Mouse (Mus musculus): ENCODE results near the gene Tigd3. TPM values are rescaled to one million over a fixed set of nuclear protein-coding genes. Genes with fewer than 3 reads are reported as not detected.
A peak's percentile ranks its signal among the peaks of the same experiment; 100 is the strongest.

Gene Tigd3
- polyA plus RNA-seq, 1 experiment from 2014 or later: 1.7 TPM

GRCm38 (mm10) chr19:5841999-5842784, 51.8 kb downstream of the Tigd3 start:
- DNase-seq: no peak
- H3K4me2 ChIP-seq (ENCODE audit: low read depth, low read length): peak overlapping the region; percentile 84
- H3K27me3 ChIP-seq (ENCODE audit: insufficient read depth, low read length): no peaks in the 10 kb centered on the region
- no peaks in the 10 kb centered on the region for H3K9me3 ChIP-seq (ENCODE audit: low read length)
- H3K9ac ChIP-seq (replicated peaks): peak overlapping the region; percentile 88
- peak overlapping the region; percentile 58 for H3K4me3 ChIP-seq (ENCODE audit: low read depth, low read length)
- ATAC-seq: no peak
- TF ChIP-seq EP300 (IDR thresholded peaks at IDR 0.05; ENCODE audit: low read depth) (0 out of 2 replicates have a peak, but pooled peaks have one; percentile 24), CTCF (IDR thresholded peaks at IDR 0.05; ENCODE audit: low read depth) (no peak)
- H3K27ac ChIP-seq (ENCODE audit: low read depth): peak overlapping the region; percentile 100
- H3K4me1 ChIP-seq (ENCODE audit: insufficient read depth): peaks cover 51% of the 10 kb centered on the region
- 51% methylated on average over 5 of the region's 5 CpGs for WGBS (ENCODE audit: insufficient replicate concordance)
- peaks cover 5% of the 10 kb centered on the region; the same call in 1 of the 2 replicates for H3K36me3 ChIP-seq (replicated peaks; ENCODE audit: insufficient read depth, low read length)

DNA sequence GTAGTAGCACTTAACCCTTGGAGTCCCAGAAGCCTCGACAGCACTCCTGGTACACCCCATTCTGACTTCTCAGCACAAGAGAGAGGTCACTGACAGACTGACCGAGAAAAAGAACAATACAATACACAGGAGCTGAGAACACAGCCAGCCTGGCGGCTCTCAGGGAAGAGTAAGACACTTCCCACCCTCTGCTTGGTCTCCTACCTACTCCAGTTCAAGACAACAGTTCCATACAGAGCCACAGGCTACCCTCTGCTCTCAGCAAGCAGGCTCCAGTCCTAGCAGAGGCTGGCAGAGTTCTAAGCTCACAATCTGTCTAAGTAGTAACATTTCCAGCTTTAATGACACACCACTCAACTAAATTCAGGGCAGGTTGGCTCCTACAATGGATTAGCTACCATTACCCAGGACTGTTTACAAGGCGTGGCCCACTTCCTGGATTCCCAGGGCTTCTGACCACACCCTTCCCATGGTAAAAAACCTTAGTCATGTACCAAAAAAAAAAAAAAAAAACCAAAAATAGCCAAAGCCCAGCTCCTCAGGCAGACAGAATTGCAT, 52.5 kb downstream of the Tigd3 start:
- Histone ChIP-seq H3K36me3 (replicated peaks; ENCODE audit: insufficient read depth, low read length) (peaks cover 5% of the 10 kb centered on the region; the same call in 1 of the 2 replicates), H3K9ac (replicated peaks) (peak overlapping the region; percentile 39), H3K9me3 (ENCODE audit: low read length) (no peaks in the 10 kb centered on the region), H3K4me2 (ENCODE audit: low read depth, low read length) (peak overlapping the region; percentile 84), H3K27me3 (ENCODE audit: insufficient read depth, low read length) (no peaks in the 10 kb centered on the region), H3K4me3 (ENCODE audit: low read depth, low read length) (peak overlapping the region; percentile 58), H3K4me1 (ENCODE audit: insufficient read depth) (peaks cover 47% of the 10 kb centered on the region), H3K27ac (ENCODE audit: low read depth) (peak overlapping the region; percentile 100)
- TF ChIP-seq EP300 (IDR thresholded peaks at IDR 0.05; ENCODE audit: low read depth) (peak; percentile 42; the same call in 1 of the 2 replicates), CTCF (IDR thresholded peaks at IDR 0.05; ENCODE audit: low read depth) (no peak)
- ATAC-seq (0 out of 2 replicates have a peak, but pooled peaks have one; percentile 3), DNase-seq (no peak)
- WGBS (ENCODE audit: insufficient replicate concordance): 49% methylated on average over 4 of the region's 4 CpGs

Other genes starting within 250 kb of the Tigd3 start
- 14.1 and 15.3 TPM in 2 replicates for gene Sipa1, start 230.4 kb downstream of the Tigd3 start, polyA plus RNA-seq (2015; fragmentation: Nextera tagmentation; extraction: Ambion mirVana)
- gene Map3k11, start 205.4 kb downstream of the Tigd3 start, polyA plus RNA-seq (2015; fragmentation: Nextera tagmentation; extraction: Ambion mirVana): 10.4 and 12.5 TPM in 2 replicates
- gene Pcnx3, start 205.2 kb downstream of the Tigd3 start, polyA plus RNA-seq (2015; fragmentation: Nextera tagmentation; extraction: Ambion mirVana): 5.2 and 5.6 TPM in 2 replicates
- 0.17 and 0.18 TPM in 2 replicates for gene Kcnk7, start 189.8 kb downstream of the Tigd3 start, polyA plus RNA-seq (2015; fragmentation: Nextera tagmentation; extraction: Ambion mirVana)
- gene Ehbp1l1, start 167.8 kb downstream of the Tigd3 start, polyA plus RNA-seq (2015; fragmentation: Nextera tagmentation; extraction: Ambion mirVana): 38.5 and 42.5 TPM in 2 replicates
- gene Fam89b, start 164.5 kb downstream of the Tigd3 start, polyA plus RNA-seq (2015; fragmentation: Nextera tagmentation; extraction: Ambion mirVana): 28.9 and 31.0 TPM in 2 replicates
- 1.3 and 1.4 TPM in 2 replicates for gene Ltbp3, start 153.2 kb downstream of the Tigd3 start, polyA plus RNA-seq (2015; fragmentation: Nextera tagmentation; extraction: Ambion mirVana)
- gene Scyl1, start 122.7 kb downstream of the Tigd3 start, polyA plus RNA-seq (2015; fragmentation: Nextera tagmentation; extraction: Ambion mirVana): 16.9 and 17.0 TPM in 2 replicates
- gene Frmd8, start 18.9 kb downstream of the Tigd3 start, polyA plus RNA-seq (2015; fragmentation: Nextera tagmentation; extraction: Ambion mirVana): 8.5 and 9.0 TPM in 2 replicates
- 8.4 and 9.1 TPM in 2 replicates for gene Slc25a45, start 16.3 kb downstream of the Tigd3 start, polyA plus RNA-seq (2015; fragmentation: Nextera tagmentation; extraction: Ambion mirVana)
- 28.1 and 32.6 TPM in 2 replicates for gene Dpf2, start 18.9 kb upstream of the Tigd3 start, polyA plus RNA-seq (2015; fragmentation: Nextera tagmentation; extraction: Ambion mirVana)
- gene Cdc42ep2, start 30.7 kb upstream of the Tigd3 start, polyA plus RNA-seq (2015; fragmentation: Nextera tagmentation; extraction: Ambion mirVana): 3.0 TPM in 2 replicates
- gene Pola2, start 70.1 kb upstream of the Tigd3 start, polyA plus RNA-seq (2015; fragmentation: Nextera tagmentation; extraction: Ambion mirVana): 19.2 and 21.5 TPM in 2 replicates
- 0.09 TPM in 1 of 2 replicates, not detected in the other for gene Slc22a20, start 92.0 kb upstream of the Tigd3 start, polyA plus RNA-seq (2015; fragmentation: Nextera tagmentation; extraction: Ambion mirVana)
- 6.8 and 7.2 TPM in 2 replicates for gene Capn1, start 121.7 kb upstream of the Tigd3 start, polyA plus RNA-seq (2015; fragmentation: Nextera tagmentation; extraction: Ambion mirVana)
- 12.4 and 15.4 TPM in 2 replicates for gene Syvn1, start 152.4 kb upstream of the Tigd3 start, polyA plus RNA-seq (2015; fragmentation: Nextera tagmentation; extraction: Ambion mirVana)
- 28.2 and 29.6 TPM in 2 replicates for gene Mrpl49, start 163.6 kb upstream of the Tigd3 start, polyA plus RNA-seq (2015; fragmentation: Nextera tagmentation; extraction: Ambion mirVana)
- 781 and 784 TPM in 2 replicates for gene Fau, start 163.7 kb upstream of the Tigd3 start, polyA plus RNA-seq (2015; fragmentation: Nextera tagmentation; extraction: Ambion mirVana)
- 30.2 and 35.8 TPM in 2 replicates for gene Znhit2, start 167.0 kb upstream of the Tigd3 start, polyA plus RNA-seq (2015; fragmentation: Nextera tagmentation; extraction: Ambion mirVana)
- 42.6 and 44.1 TPM in 2 replicates for gene Tm7sf2, start 174.2 kb upstream of the Tigd3 start, polyA plus RNA-seq (2015; fragmentation: Nextera tagmentation; extraction: Ambion mirVana)
- 17.5 and 20.7 TPM in 2 replicates for gene Vps51, start 183.1 kb upstream of the Tigd3 start, polyA plus RNA-seq (2015; fragmentation: Nextera tagmentation; extraction: Ambion mirVana)
- gene Tmem262, start 185.9 kb upstream of the Tigd3 start, polyA plus RNA-seq (2015; fragmentation: Nextera tagmentation; extraction: Ambion mirVana): not detected in 2 replicates
- gene Gm28374, start 188.1 kb upstream of the Tigd3 start, polyA plus RNA-seq (2015; fragmentation: Nextera tagmentation; extraction: Ambion mirVana): 0.32 and 0.72 TPM in 2 replicates
- 16.9 and 19.9 TPM in 2 replicates for gene Zfpl1, start 190.8 kb upstream of the Tigd3 start, polyA plus RNA-seq (2015; fragmentation: Nextera tagmentation; extraction: Ambion mirVana)
- gene Cdca5, start 190.8 kb upstream of the Tigd3 start, polyA plus RNA-seq (2015; fragmentation: Nextera tagmentation; extraction: Ambion mirVana): 13.5 and 15.0 TPM in 2 replicates
- gene AC131692.1, start 200.3 kb upstream of the Tigd3 start, polyA plus RNA-seq (2015; fragmentation: Nextera tagmentation; extraction: Ambion mirVana): not detected in 2 replicates
- gene Naaladl1, start 211.6 kb upstream of the Tigd3 start, polyA plus RNA-seq (2015; fragmentation: Nextera tagmentation; extraction: Ambion mirVana): 0.46 and 0.63 TPM in 2 replicates
- 15.0 and 15.6 TPM in 2 replicates for gene Sac3d1, start 224.5 kb upstream of the Tigd3 start, polyA plus RNA-seq (2015; fragmentation: Nextera tagmentation; extraction: Ambion mirVana)
- 38.6 and 41.6 TPM in 2 replicates for gene Snx15, start 234.2 kb upstream of the Tigd3 start, polyA plus RNA-seq (2015; fragmentation: Nextera tagmentation; extraction: Ambion mirVana)
- 0.59 and 1.1 TPM in 2 replicates for gene Batf2, start 246.8 kb upstream of the Tigd3 start, polyA plus RNA-seq (2015; fragmentation: Nextera tagmentation; extraction: Ambion mirVana)
- 16.7 and 20.5 TPM in 2 replicates for gene Arl2, start 247.4 kb upstream of the Tigd3 start, polyA plus RNA-seq (2015; fragmentation: Nextera tagmentation; extraction: Ambion mirVana)